Mouse (Mus musculus) kidney, embryonic 16.5 days (tissue): ENCODE measurements at regions not wholly inside any gene's neighbourhood (a gene's known extent, or its start where the extent isn't known, plus 50 kb on each side); places are given as distances from the start of the nearest gene placed in this dataset.

Experiments used
- ATAC-seq: fragments of 200-750 bp; cut with Nextera tagmentation; 2 replicates; pipeline ENCODE4 v1.8.0; 2017; ENCODE audit warnings: moderate TSS enrichment; ENCODE audit not compliant: low FRiP score, low TSS enrichment
- H3K27ac ChIP-seq: fragments of 300-500 bp; sonication (generic); 2 replicates; pipeline ENCODE4 v1.5.1; 2014; ENCODE audit warnings: low read length
- H3K27me3 ChIP-seq: fragments of 300-500 bp; sonication (generic); 2 replicates; pipeline ENCODE4 v1.6.1; 2014; ENCODE audit warnings: low read length, control low read depth, mixed read lengths; ENCODE audit not compliant: insufficient read depth
- H3K36me3 ChIP-seq: fragments of 300-500 bp; sonication (generic); 2 replicates; pipeline ENCODE4 v1.6.1; 2014; ENCODE audit warnings: low read length, control low read depth, mixed read lengths; ENCODE audit not compliant: insufficient read depth
- H3K4me1 ChIP-seq: fragments of 300-500 bp; sonication (generic); 2 replicates; pipeline ENCODE4 v1.6.1; 2014; ENCODE audit warnings: low read length, control low read depth, mixed read lengths; ENCODE audit not compliant: insufficient read depth
- H3K4me2 ChIP-seq: fragments of 300-500 bp; sonication (generic); replicated peaks from 2 replicates; pipeline ENCODE4 v1.6.1; 2014; ENCODE audit warnings: low read depth, low read length
- H3K4me3 ChIP-seq: fragments of 300-500 bp; sonication (generic); 2 replicates; pipeline ENCODE4 v1.5.1; 2014; ENCODE audit warnings: mild to moderate bottlenecking, low read length
- H3K9ac ChIP-seq: fragments of 300-500 bp; sonication (generic); replicated peaks from 2 replicates; pipeline ENCODE4 v1.6.1; 2014; ENCODE audit warnings: low read length
- H3K9me3 ChIP-seq: fragments of 300-500 bp; sonication (generic); 2 replicates; pipeline ENCODE4 v1.6.1; 2016; ENCODE audit warnings: low read length, control low read depth
- WGBS: fragments of 180-500 bp; shearing (Covaris S2); extraction: QIAGEN DNeasy Blood & Tissue Kit; methylation state at CpG from one replicate; pipeline ENCODE4 v1.1.7; 2014; 5-methylcytosine and 5-hydroxymethylcytosine counted together

DNA sequence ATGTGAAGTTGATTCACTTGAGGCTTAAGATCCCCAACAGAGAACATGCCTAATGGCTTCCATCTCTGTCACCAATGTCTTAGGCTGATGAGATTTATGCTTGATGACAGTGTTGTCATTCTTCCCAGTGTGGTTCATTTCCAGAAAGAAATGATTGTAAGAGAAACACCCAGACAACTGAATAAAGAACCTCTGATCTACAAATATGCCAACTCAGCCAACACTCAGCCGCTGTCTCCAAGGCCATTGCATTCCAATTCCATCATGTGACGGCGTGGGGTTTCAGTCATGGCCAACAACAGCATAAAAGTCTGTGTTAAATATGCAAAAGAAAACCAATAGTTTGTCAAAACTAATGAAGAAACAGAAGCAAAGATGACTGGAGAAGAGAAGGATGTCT is 230.7 kb upstream of the Gm21798 start:
- 88% methylated on average over 3 of the region's 3 CpGs for WGBS
- Histone ChIP-seq H3K9ac (no peak overlapping the region), H3K4me1 (no peaks in the 10 kb centered on the region), H3K27ac (no peak overlapping the region), H3K4me3 (no peak overlapping the region), H3K36me3 (no peaks in the 10 kb centered on the region), H3K9me3 (no peaks in the 10 kb centered on the region; the same call in 1 of the 2 replicates), H3K4me2 (no peak overlapping the region), H3K27me3 (no peaks in the 10 kb centered on the region)
- no peak for ATAC-seq

DNA sequence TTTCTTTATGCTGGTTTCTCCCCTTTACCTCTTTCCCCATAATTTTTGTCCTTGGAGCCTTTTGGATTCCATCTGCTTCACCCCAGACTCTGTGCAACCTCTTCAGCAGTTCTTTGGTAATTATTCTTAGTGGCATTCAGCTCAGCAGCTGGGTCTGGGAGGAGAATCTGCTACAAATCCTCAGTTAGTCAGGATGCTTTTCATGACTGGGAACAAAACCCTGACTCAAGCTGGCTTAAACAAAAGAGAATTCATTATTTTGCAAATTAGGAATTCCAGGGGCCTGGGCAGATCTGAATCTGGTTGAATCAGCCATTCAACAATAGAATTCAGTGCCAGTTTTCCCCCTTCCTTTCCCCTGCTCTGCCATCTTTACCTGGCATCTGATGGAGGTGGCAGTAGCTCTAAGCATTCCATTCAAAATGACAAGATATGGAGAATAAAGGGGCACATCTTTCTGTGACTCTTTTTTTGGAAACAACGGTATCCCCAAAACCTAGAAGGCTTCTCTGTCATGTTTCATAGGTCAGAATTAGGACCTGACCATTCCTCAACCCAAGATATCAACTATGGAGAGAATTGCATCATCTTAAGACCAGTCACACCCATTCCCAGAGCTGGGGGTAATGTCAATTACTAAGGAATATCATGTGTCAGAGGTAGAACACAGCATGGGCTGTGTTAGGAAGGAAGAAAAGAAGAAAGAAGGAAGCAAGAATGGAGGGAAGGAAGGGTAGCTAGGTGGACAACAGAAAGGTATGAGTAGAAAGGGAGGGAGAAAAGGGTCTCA is 227.2 kb upstream of the Gm21798 start:
- H3K4me3 ChIP-seq, result no peak overlapping the region
- ATAC-seq, result no peak
- H3K36me3 ChIP-seq, result no peaks in the 10 kb centered on the region
- 69% methylated on average over 1 of the region's 1 CpGs for WGBS
- H3K27ac ChIP-seq, result no peak overlapping the region
- no peak overlapping the region for H3K9ac ChIP-seq
- H3K4me1 ChIP-seq, result no peaks in the 10 kb centered on the region
- no peak overlapping the region for H3K4me2 ChIP-seq
- H3K27me3 ChIP-seq, result no peaks in the 10 kb centered on the region
- no peaks in the 10 kb centered on the region; the same call in 1 of the 2 replicates for H3K9me3 ChIP-seq

DNA sequence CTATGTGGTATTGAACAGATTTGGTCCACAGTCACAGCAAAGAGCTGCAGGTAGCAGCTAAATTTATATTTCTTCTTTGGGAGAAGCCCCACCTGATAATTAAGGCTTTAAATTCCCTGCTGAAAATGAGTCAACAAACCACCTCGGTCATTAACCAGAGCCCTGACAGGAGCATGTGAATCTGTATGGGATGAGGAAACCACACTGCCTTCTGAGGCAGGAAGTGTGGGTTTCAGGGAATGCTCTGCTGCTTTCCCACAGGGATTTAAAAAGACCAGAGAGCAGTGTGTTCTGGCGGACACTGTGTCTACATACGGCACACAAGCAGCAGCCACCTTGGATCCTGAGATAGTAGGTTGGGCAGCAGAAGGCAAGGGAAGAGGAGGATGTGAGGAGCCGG is 204.0 kb upstream of the Gm21798 start:
- Histone ChIP-seq H3K4me2 (no peak overlapping the region), H3K4me1 (no peaks in the 10 kb centered on the region), H3K27me3 (no peaks in the 10 kb centered on the region), H3K36me3 (no peaks in the 10 kb centered on the region), H3K4me3 (no peak overlapping the region), H3K27ac (no peak overlapping the region), H3K9ac (no peak overlapping the region), H3K9me3 (no peaks in the 10 kb centered on the region)
- 26% methylated on average over 4 of the region's 4 CpGs for WGBS
- ATAC-seq, result no peak

DNA sequence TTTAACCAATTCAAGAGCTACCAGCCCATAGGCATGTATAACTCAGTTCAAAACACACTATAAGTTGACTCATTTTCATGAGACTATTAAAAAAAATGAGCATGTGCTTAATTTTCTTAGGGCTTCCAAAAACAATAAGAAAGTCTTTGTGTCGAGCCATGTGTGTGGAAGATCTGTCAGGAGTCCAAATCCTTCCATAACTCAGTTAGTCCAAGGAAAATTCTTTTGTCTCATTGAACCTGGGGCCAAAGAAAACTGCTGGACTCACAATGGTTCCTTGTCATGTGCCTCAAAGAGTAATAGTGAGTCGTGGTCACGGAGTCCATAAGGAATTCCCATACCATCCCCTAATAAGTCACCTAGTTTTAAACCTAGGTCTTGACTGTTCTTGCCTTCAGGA is 199.0 kb upstream of the Gm21798 start:
- Histone ChIP-seq H3K4me3 (no peak overlapping the region), H3K4me1 (no peaks in the 10 kb centered on the region), H3K9ac (no peak overlapping the region), H3K4me2 (no peak overlapping the region), H3K36me3 (no peaks in the 10 kb centered on the region), H3K27ac (no peak overlapping the region), H3K9me3 (no peaks in the 10 kb centered on the region), H3K27me3 (no peaks in the 10 kb centered on the region)
- ATAC-seq, result no peak
- 61% methylated on average over 3 of the region's 3 CpGs for WGBS

DNA sequence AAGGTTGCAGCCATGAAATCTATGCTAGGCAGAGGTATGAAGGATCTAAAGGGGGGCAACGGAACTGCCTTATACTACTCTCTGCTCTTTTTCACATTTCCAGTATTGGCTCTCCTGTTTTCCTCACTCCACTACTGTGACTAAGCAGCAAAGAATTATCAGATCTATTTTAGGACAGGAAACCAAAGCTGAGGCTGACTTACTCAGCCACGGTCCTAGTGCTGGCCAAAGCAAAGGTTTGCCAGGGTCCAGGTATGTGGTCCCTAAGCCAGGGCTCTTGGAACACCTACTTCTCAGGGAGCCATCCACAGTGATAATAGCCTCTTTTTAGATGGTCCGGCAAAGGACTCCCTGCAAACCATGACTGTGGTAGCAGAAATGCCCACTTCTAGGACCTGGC is 195.6 kb upstream of the Gm21798 start:
- no peak overlapping the region for H3K9ac ChIP-seq
- H3K4me3 ChIP-seq, result no peak overlapping the region
- H3K4me1 ChIP-seq, result no peaks in the 10 kb centered on the region
- WGBS, result 74% methylated on average over 3 of the region's 3 CpGs
- H3K4me2 ChIP-seq, result no peak overlapping the region
- H3K27ac ChIP-seq, result no peak overlapping the region
- ATAC-seq, result no peak
- no peaks in the 10 kb centered on the region for H3K36me3 ChIP-seq
- no peaks in the 10 kb centered on the region for H3K27me3 ChIP-seq
- no peaks in the 10 kb centered on the region for H3K9me3 ChIP-seq

DNA sequence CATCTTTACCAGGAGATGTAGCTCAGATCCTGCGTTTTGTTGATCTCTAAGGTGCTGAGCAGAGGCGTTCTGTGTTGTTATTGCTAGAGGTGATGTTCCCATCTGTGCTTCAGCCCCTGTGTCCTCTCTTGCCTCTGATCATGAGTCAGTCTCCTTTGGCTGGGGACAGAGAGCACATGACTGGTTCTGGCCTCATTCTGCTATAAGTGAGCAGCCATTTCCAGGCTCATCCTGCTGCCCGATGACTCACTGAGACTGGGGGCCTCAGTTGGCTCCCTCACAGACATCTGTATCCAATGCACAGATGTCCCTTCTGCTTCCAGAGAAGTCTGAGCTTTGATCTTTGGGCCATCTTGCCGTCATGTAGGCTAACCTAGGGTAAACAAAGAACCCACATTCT is 194.9 kb upstream of the Gm21798 start:
- Histone ChIP-seq H3K9ac (no peak overlapping the region), H3K4me1 (no peaks in the 10 kb centered on the region; the same call in 1 of the 2 replicates), H3K36me3 (no peaks in the 10 kb centered on the region), H3K4me2 (no peak overlapping the region), H3K27ac (no peak overlapping the region), H3K4me3 (no peak overlapping the region), H3K27me3 (no peaks in the 10 kb centered on the region), H3K9me3 (no peaks in the 10 kb centered on the region)
- WGBS, result 75% methylated on average over 4 of the region's 4 CpGs
- ATAC-seq, result no peak

DNA sequence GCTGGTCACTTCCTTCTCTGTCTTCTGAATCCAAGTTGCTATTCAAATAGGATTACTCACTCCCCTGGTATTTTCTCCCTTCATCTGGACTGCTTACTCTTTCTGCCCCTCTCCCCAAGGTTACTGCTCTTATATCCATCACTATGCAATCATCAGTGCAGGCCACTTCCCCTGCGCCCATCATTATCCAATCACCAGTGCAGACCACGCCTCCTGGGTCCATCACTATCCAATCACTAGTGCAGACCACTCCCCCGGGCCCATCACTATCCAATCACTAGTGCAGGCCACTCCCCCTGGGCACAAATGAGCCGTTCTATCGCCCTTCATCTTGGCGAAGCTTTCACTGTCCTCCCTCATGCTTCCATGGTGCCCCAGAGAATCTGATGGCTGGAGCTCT is 191.1 kb upstream of the Gm21798 start:
- ATAC-seq, result no peak
- Histone ChIP-seq H3K4me2 (no peak overlapping the region), H3K27ac (no peak overlapping the region), H3K27me3 (no peaks in the 10 kb centered on the region), H3K4me1 (no peaks in the 10 kb centered on the region; the same call in 1 of the 2 replicates), H3K9ac (no peak overlapping the region), H3K9me3 (no peaks in the 10 kb centered on the region), H3K36me3 (no peaks in the 10 kb centered on the region), H3K4me3 (no peak overlapping the region)
- WGBS, result 93% methylated on average over 6 of the region's 6 CpGs

DNA sequence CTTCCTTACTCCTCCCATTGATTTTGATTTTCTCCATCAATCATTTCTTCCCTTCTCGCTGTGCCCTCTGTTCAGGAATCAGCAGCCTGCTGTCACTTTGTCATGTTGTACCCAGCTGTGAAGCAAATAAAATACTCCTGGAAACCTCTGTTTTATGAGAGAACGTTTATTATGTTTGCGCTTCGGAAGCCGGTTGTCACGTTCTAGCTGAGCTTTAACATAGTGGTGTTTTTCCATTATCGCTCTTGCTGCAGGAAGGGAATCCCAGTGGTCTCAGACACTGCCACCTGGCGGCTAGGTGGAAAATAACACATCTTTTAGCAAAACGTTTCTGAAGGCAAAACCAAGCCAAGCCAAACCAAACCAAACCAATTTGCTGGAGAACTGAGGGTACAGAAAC is 190.2 kb upstream of the Gm21798 start:
- peak; percentile 63; the same call in 1 of the 2 replicates for ATAC-seq
- 9% methylated on average over 9 of the region's 9 CpGs for WGBS

More for the DNA sequence above, 190.2 kb upstream of the Gm21798 start:
- H3K36me3 ChIP-seq, result no peaks in the 10 kb centered on the region
- H3K4me1 ChIP-seq, result no peaks in the 10 kb centered on the region; the same call in 1 of the 2 replicates
- H3K27ac ChIP-seq, result no peak overlapping the region
- no peaks in the 10 kb centered on the region for H3K27me3 ChIP-seq
- H3K9ac ChIP-seq, result no peak overlapping the region
- no peaks in the 10 kb centered on the region for H3K9me3 ChIP-seq
- no peak overlapping the region for H3K4me3 ChIP-seq
- H3K4me2 ChIP-seq, result peak overlapping the region; percentile 40
